Mouse (Mus musculus) embryonic facial prominence, embryonic 10.5 days (tissue): ENCODE measurements around the gene Cdk14. TPM values are rescaled to one million over a fixed set of nuclear protein-coding genes. Genes with fewer than 3 reads are reported as not detected.

Experiments
- DNase-seq: peaks from one replicate; pipeline ENCODE4 v3.0.0-alpha.2; 2017; ENCODE audit warnings: low spot score
- H3K27ac ChIP-seq: fragments of 300-500 bp; sonication (generic); replicated peaks from 2 replicates; pipeline ENCODE4 v1.5.1; 2016; ENCODE audit warnings: mild to moderate bottlenecking
- H3K27me3 ChIP-seq: fragments of 300-500 bp; sonication (generic); replicated peaks from 2 replicates; pipeline ENCODE4 v1.6.1; 2016; ENCODE audit warnings: low read depth, mild to moderate bottlenecking; ENCODE audit not compliant: poor library complexity, severe bottlenecking
- H3K36me3 ChIP-seq: fragments of 300-500 bp; sonication (generic); replicated peaks from 2 replicates; pipeline ENCODE4 v1.6.1; 2016; ENCODE audit warnings: mild to moderate bottlenecking, moderate library complexity
- H3K4me1 ChIP-seq: fragments of 300-500 bp; sonication (generic); 2 replicates; pipeline ENCODE4 v1.6.1; 2016
- H3K4me3 ChIP-seq: fragments of 300-500 bp; sonication (generic); 2 replicates; pipeline ENCODE4 v1.5.1; 2016; ENCODE audit warnings: mild to moderate bottlenecking, moderate library complexity
- H3K9me3 ChIP-seq: fragments of 300-500 bp; sonication (generic); 2 replicates; pipeline ENCODE4 v1.6.1; 2016; ENCODE audit warnings: mild to moderate bottlenecking
- WGBS: fragments of 180-500 bp; shearing (Covaris S2); methylation state at CpG from one replicate; pipeline ENCODE4 v1.1.7; 2016; 5-methylcytosine and 5-hydroxymethylcytosine counted together
- polyA plus RNA-seq: library from polyadenylated mRNA; unstranded; fragments of >200 nt; fragmentation: Nextera tagmentation; extraction: Ambion mirVana; gene quantifications from 2 replicates; pipeline ENCODE4 v1.2.1, GENCODE M21; 2016

Gene Cdk14
- polyA plus RNA-seq, 1 experiment from 2014 or later: 18.3 TPM

GRCm38 (mm10) chr5:5359915-5360314 is 60.2 kb downstream of the Cdk14 start:
- Histone ChIP-seq H3K27ac (no peak overlapping the region), H3K27me3 (no peaks in the 10 kb centered on the region), H3K9me3 (peaks cover 5% of the 10 kb centered on the region; the same call in 1 of the 2 replicates), H3K36me3 (peaks cover 31% of the 10 kb centered on the region), H3K4me1 (peaks cover 16% of the 10 kb centered on the region), H3K4me3 (no peak overlapping the region)
- no peak for DNase-seq
- 65% methylated on average over 3 of the region's 3 CpGs for WGBS

GRCm38 (mm10) chr5:5359370-5359769 is 60.7 kb downstream of the Cdk14 start:
- Histone ChIP-seq H3K4me3 (no peak overlapping the region), H3K9me3 (peaks cover 5% of the 10 kb centered on the region; the same call in 1 of the 2 replicates), H3K27ac (no peak overlapping the region), H3K36me3 (peaks cover 29% of the 10 kb centered on the region), H3K27me3 (no peaks in the 10 kb centered on the region), H3K4me1 (peaks cover 18% of the 10 kb centered on the region)
- WGBS: 96% methylated on average over 5 of the region's 5 CpGs
- DNase-seq: no peak

GRCm38 (mm10) chr5:5358019-5358717 is 61.9 kb downstream of the Cdk14 start:
- no peak for DNase-seq
- Histone ChIP-seq H3K9me3 (peaks cover 5% of the 10 kb centered on the region; the same call in 1 of the 2 replicates), H3K4me1 (peaks cover 22% of the 10 kb centered on the region), H3K27ac (no peak overlapping the region), H3K27me3 (no peaks in the 10 kb centered on the region), H3K4me3 (no peak overlapping the region), H3K36me3 (peaks cover 18% of the 10 kb centered on the region)
- WGBS: 88% methylated on average over 18 of the region's 18 CpGs

GRCm38 (mm10) chr5:5354684-5355368 is 65.3 kb downstream of the Cdk14 start:
- H3K9me3 ChIP-seq: 0 out of 2 replicates have a peak, but pooled peaks cover 2% of the 10 kb centered on the region
- H3K36me3 ChIP-seq: peaks cover 4% of the 10 kb centered on the region; the same call in 1 of the 2 replicates
- no peak overlapping the region for H3K4me3 ChIP-seq
- H3K27me3 ChIP-seq: no peaks in the 10 kb centered on the region
- no peak overlapping the region for H3K27ac ChIP-seq
- DNase-seq: no peak
- H3K4me1 ChIP-seq: peaks cover 17% of the 10 kb centered on the region
- 38% methylated on average over 5 of the region's 5 CpGs for WGBS

GRCm38 (mm10) chr5:5353946-5354345 is 66.2 kb downstream of the Cdk14 start:
- no peaks in the 10 kb centered on the region for H3K9me3 ChIP-seq
- H3K36me3 ChIP-seq: 0 out of 2 replicates have a peak, but pooled peaks cover 4% of the 10 kb centered on the region
- no peak overlapping the region for H3K4me3 ChIP-seq
- no peak for DNase-seq
- 22% methylated on average over 1 of the region's 1 CpGs for whole genome bisulfite sequencing
- H3K27me3 ChIP-seq: no peaks in the 10 kb centered on the region
- H3K27ac ChIP-seq: no peak overlapping the region
- peaks cover 17% of the 10 kb centered on the region for H3K4me1 ChIP-seq

- DNase-seq: no peak
- H3K4me1 ChIP-seq: peaks cover 25% of the 10 kb centered on the region
- no peak overlapping the region for H3K4me3 ChIP-seq
- H3K27me3 ChIP-seq: no peaks in the 10 kb centered on the region
- H3K27ac ChIP-seq: no peak overlapping the region
- H3K9me3 ChIP-seq: no peaks in the 10 kb centered on the region
- WGBS: 90% methylated on average over 5 of the region's 5 CpGs
- H3K36me3 ChIP-seq: peaks cover 9% of the 10 kb centered on the region; the same call in 1 of the 2 replicates
Measured at GRCm38 (mm10) chr5:5344646-5345045, 75.5 kb downstream of the Cdk14 start.

- Histone ChIP-seq H3K36me3 (peaks cover 5% of the 10 kb centered on the region; the same call in 1 of the 2 replicates), H3K27me3 (no peaks in the 10 kb centered on the region), H3K4me3 (no peak overlapping the region), H3K27ac (peak overlapping the region; percentile 81), H3K9me3 (no peaks in the 10 kb centered on the region), H3K4me1 (peaks cover 25% of the 10 kb centered on the region)
- DNase-seq: no peak
- WGBS: 86% methylated on average over 2 of the region's 2 CpGs
Measured at GRCm38 (mm10) chr5:5343741-5344140, 76.4 kb downstream of the Cdk14 start.

- H3K36me3 ChIP-seq: peaks cover 7% of the 10 kb centered on the region; the same call in 1 of the 2 replicates
- 60% methylated on average over 2 of the region's 2 CpGs for WGBS
- 0 out of 2 replicates have a peak, but pooled peaks cover 1% of the 10 kb centered on the region for H3K9me3 ChIP-seq
- no peaks in the 10 kb centered on the region for H3K27me3 ChIP-seq
- H3K27ac ChIP-seq: peak overlapping the region; percentile 81
- DNase-seq: peak; percentile 21
- no peak overlapping the region for H3K4me3 ChIP-seq
- H3K4me1 ChIP-seq: peaks cover 25% of the 10 kb centered on the region
Measured at GRCm38 (mm10) chr5:5343267-5343666, 76.8 kb downstream of the Cdk14 start.

- peaks cover 3% of the 10 kb centered on the region; the same call in 1 of the 2 replicates for H3K36me3 ChIP-seq
- peak; percentile 73 for DNase-seq
- H3K9me3 ChIP-seq: 0 out of 2 replicates have a peak, but pooled peaks cover 4% of the 10 kb centered on the region
- H3K27me3 ChIP-seq: no peaks in the 10 kb centered on the region
- H3K4me3 ChIP-seq: no peak overlapping the region
- H3K27ac ChIP-seq: peak overlapping the region; percentile 81
- peaks cover 25% of the 10 kb centered on the region for H3K4me1 ChIP-seq
- 58% methylated on average over 11 of the region's 11 CpGs for WGBS
Measured at GRCm38 (mm10) chr5:5342410-5343137, 77.5 kb downstream of the Cdk14 start.

GRCm38 (mm10) chr5:5341611-5342010 is 78.5 kb downstream of the Cdk14 start:
- H3K36me3 ChIP-seq: 0 out of 2 replicates have a peak, but pooled peaks cover 3% of the 10 kb centered on the region
- no peaks in the 10 kb centered on the region for H3K27me3 ChIP-seq
- no peak for DNase-seq
- H3K4me1 ChIP-seq: peaks cover 25% of the 10 kb centered on the region
- H3K9me3 ChIP-seq: 0 out of 2 replicates have a peak, but pooled peaks cover 4% of the 10 kb centered on the region
- 0 out of 2 replicates have a peak overlapping the region, but pooled peaks have one; percentile 19 for H3K27ac ChIP-seq
- WGBS: 91% methylated on average over 8 of the region's 8 CpGs
- no peak overlapping the region for H3K4me3 ChIP-seq

GRCm38 (mm10) chr5:5333916-5334315 is 86.2 kb downstream of the Cdk14 start:
- Histone ChIP-seq H3K27me3 (no peaks in the 10 kb centered on the region), H3K4me1 (no peaks in the 10 kb centered on the region), H3K36me3 (0 out of 2 replicates have a peak, but pooled peaks cover 3% of the 10 kb centered on the region), H3K4me3 (no peak overlapping the region), H3K27ac (no peak overlapping the region), H3K9me3 (0 out of 2 replicates have a peak, but pooled peaks cover 4% of the 10 kb centered on the region)
- 93% methylated on average over 8 of the region's 8 CpGs for WGBS
- DNase-seq: no peak

- Histone ChIP-seq H3K4me3 (no peak overlapping the region), H3K27ac (no peak overlapping the region), H3K27me3 (no peaks in the 10 kb centered on the region), H3K4me1 (no peaks in the 10 kb centered on the region), H3K9me3 (no peaks in the 10 kb centered on the region), H3K36me3 (peaks cover 6% of the 10 kb centered on the region)
- 70% methylated on average over 10 of the region's 10 CpGs for WGBS
- no peak for DNase-seq
Measured at GRCm38 (mm10) chr5:5330926-5331460, 89.1 kb downstream of the Cdk14 start.
